Mouse (Mus musculus): Measurements from ENCODE around the gene 9530077C05Rik.

GRCm38 (mm10) chr9:22484562-22485308 lies 73.4 kb downstream of the 9530077C05Rik start:
- TF ChIP-seq POLR2A (IDR thresholded peaks at IDR 0.05; ENCODE audit: insufficient read length, low read depth) (no peak), MYOD1 (IDR thresholded peaks at IDR 0.05; ENCODE audit: control insufficient read depth in 1 of 3, insufficient read length in 2 of 3, low read depth in 2 of 3) (no peak), REST (IDR thresholded peaks at IDR 0.05; ENCODE audit: insufficient read depth, insufficient read length) (no peak), MYOG (IDR thresholded peaks at IDR 0.05; ENCODE audit: control insufficient read depth in 1 of 3, insufficient read depth in 1 of 3, insufficient read length in 2 of 3, low read depth in 2 of 3) (no peak)

Measured in myocyte (in vitro differentiated cells).